Mouse (Mus musculus): ENCODE results near the gene Rilpl1. TPM values are rescaled to one million over a fixed set of nuclear protein-coding genes. Genes with fewer than 3 reads are reported as not detected.
"Not testable (repeated sequence)": the region's sequence is repeated elsewhere in the genome, so short reads cannot be mapped to it uniquely, and the experiment has no call there.

Rilpl1 gene
- 19.3 and 28.8 TPM in 2 replicates for polyA plus RNA-seq (2012; rRNA removed)

GRCm38 (mm10) chr5:124530655-124531582 is at the start of gene Rilpl1:
Rilpl1 (minus strand) TSS chr5:124531391.
- no peak for DNase-seq (ENCODE audit: low read depth)

GRCm38 (mm10) chr5:124578633-124579317 is 47.6 kb upstream of the Rilpl1 start, which contains the start of the genes Eif2b1 and Gtf2h3:
Eif2b1 (minus strand) TSS chr5:124579131.
Gtf2h3 (plus strand) TSS chr5:124579140.
- DNase-seq (ENCODE audit: low read depth): peak; percentile 41

GRCm38 (mm10) chr5:124575467-124575866 is 44.3 kb upstream of the Rilpl1 start:
- DNase-seq (ENCODE audit: low read depth): no peak

GRCm38 (mm10) chr5:124571068-124571467 is 39.9 kb upstream of the Rilpl1 start:
- DNase-seq (ENCODE audit: low read depth): no peak

GRCm38 (mm10) chr5:124555145-124555544 is 24.0 kb upstream of the Rilpl1 start:
- no peak for DNase-seq (ENCODE audit: low read depth)

- no peak for DNase-seq (ENCODE audit: low read depth)
Observed at GRCm38 (mm10) chr5:124553607-124554006, 22.4 kb upstream of the Rilpl1 start.

GRCm38 (mm10) chr5:124552558-124553307 is 21.5 kb upstream of the Rilpl1 start, which contains the start of gene Ddx55:
Ddx55 (plus strand) TSS chr5:124552864.
- DNase-seq (ENCODE audit: low read depth): no peak

GRCm38 (mm10) chr5:124552094-124552472 is 20.9 kb upstream of the Rilpl1 start:
- DNase-seq (ENCODE audit: low read depth): no peak

- not testable (repeated sequence) for DNase-seq (ENCODE audit: low read depth)
Observed at GRCm38 (mm10) chr5:124551349-124552093, 20.3 kb upstream of the Rilpl1 start.

- not testable (repeated sequence) for DNase-seq (ENCODE audit: low read depth)
Observed at GRCm38 (mm10) chr5:124550737-124551136, 19.5 kb upstream of the Rilpl1 start.

GRCm38 (mm10) chr5:124541602-124541973 is 10.4 kb upstream of the Rilpl1 start:
- DNase-seq (ENCODE audit: low read depth): no peak

GRCm38 (mm10) chr5:124540905-124541601 is 9.9 kb upstream of the Rilpl1 start:
- DNase-seq (ENCODE audit: low read depth): no peak

GRCm38 (mm10) chr5:124540383-124540786 is 9.2 kb upstream of the Rilpl1 start, which contains the start of gene Tmed2:
Tmed2 (plus strand) TSS chr5:124540695.
- DNase-seq (ENCODE audit: low read depth): peak; percentile 56

GRCm38 (mm10) chr5:124539905-124540304 is 8.7 kb upstream of the Rilpl1 start:
- DNase-seq (ENCODE audit: low read depth): no peak

GRCm38 (mm10) chr5:124538813-124539792 is 7.9 kb upstream of the Rilpl1 start:
- peak; percentile 50 for DNase-seq (ENCODE audit: low read depth)

GRCm38 (mm10) chr5:124536776-124537175 is 5.6 kb upstream of the Rilpl1 start:
- no peak for DNase-seq (ENCODE audit: low read depth)

GRCm38 (mm10) chr5:124535016-124535415 is 3.8 kb upstream of the Rilpl1 start:
- DNase-seq (ENCODE audit: low read depth): no peak

GRCm38 (mm10) chr5:124532451-124532850 is 1.3 kb upstream of the Rilpl1 start:
- no peak for DNase-seq (ENCODE audit: low read depth)

- DNase-seq (ENCODE audit: low read depth): no peak
Observed at GRCm38 (mm10) chr5:124531583-124531930, 366 bp upstream of the Rilpl1 start.

All from gonadal fat pad, adult 2 months (tissue).